Mouse (Mus musculus) left cerebral cortex, adult 8-10 months (tissue): ENCODE measurements around the gene Fmo3. TPM values are rescaled to one million over a fixed set of nuclear protein-coding genes. Genes with fewer than 3 reads are reported as not detected.

Experiments
- DNase-seq, 2 experiments: peaks; one replicate each; pipeline ENCODE4 v3.0.0; 2022; ENCODE audit warnings: low spot score in 2 of 2
- total RNA-seq, 4 experiments: library from RNA; stranded (reverse); gene quantifications; 2 replicates each; pipeline ENCODE4 v1.2.4; 2022

The Fmo3 gene
- total RNA-seq: not detected

- DNase-seq: no peak
Measured at GRCm38 (mm10) chr1:162984428-162984827, at the start of gene Fmo3. Gene Fmo3 (minus strand): TSS chr1:162984528.

- no peak for DNase-seq
Measured at GRCm38 (mm10) chr1:163023075-163023474, 38.7 kb upstream of the Fmo3 start.

DNA sequence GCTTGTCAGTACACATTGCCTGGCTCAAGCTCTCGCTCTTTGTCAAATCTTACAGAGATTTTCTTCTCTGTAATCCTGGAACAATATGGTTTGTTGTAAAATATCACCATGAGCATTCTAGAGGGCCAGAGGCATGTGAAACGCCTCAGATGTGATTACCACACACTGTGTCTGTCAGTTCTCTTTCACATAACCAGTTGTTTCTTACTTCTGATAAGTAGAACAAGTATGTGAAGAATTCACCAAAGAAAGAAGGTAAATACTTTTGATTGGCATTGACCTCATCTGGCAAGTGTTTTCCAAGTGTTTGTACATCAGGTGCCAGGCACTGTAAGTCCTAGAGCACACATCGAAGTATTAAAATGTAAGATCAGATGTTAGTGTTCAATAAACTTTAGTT is 24.9 kb upstream of the Fmo3 start:
- DNase-seq: no peak

- DNase-seq: no peak
Measured at GRCm38 (mm10) chr1:163003496-163003895, 19.2 kb upstream of the Fmo3 start.

DNA sequence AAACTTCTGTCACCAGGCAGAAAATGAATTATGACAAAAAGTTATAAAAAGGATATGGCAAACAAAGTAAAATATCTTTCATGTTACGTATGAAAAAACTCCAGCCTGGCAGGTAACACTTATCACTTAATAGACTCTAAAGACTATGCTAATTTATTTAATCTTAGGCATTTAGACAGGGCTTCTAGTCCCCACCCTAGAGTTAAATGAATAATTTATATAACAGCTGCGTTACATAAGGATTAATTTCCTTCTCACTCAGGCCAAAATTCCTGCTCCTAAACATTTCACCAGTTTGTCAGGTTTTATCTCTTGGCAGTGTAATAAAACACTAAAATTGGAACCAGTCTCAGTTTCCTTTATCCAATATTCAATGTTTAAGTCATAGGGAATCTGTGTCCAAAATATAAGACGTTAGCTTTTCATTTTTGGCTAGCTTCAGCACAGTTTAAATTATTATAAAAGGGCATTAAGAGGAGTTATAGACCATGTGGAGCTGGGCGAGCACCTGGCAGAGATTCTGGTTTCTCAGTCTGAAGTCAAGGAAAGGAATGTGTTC is 17.0 kb upstream of the Fmo3 start:
- DNase-seq: no peak

DNA sequence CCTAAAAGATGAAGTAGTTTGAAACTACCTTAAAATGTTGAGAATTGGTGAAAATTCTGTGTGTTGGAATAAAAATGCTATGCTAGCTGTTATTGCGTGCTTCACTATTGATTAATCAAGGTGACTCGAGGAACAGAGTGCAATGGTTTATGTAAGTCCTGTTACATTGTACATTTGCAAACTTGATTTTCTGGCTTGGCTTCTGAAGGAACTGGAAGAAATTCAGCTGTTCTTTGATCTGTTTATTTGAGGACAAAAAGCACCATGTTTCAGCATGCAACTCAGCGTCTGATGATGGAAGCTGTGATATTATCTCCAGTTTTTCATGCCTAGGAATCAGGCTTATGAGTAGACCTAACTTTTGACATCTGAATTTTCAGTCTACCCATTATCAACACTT is 3.2 kb upstream of the Fmo3 start:
- no peak for DNase-seq

DNA sequence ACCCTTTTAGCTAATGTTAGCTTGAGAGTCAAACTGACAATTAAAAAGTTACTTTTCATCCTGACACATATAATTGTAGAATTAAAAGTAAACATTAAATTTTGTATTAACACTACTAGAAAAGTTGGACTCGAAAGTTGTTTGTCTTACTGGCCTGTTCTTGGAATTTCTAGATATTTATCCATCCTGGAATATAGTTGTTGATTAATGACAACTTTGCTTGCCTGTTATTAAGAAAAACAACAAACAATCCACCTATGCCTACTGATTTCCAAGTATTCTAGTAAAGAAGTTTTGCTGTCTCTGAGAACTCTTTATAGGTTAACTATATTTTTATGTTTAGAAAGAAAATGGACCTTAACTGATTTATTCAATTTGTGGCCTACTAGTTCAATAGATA is 2.4 kb upstream of the Fmo3 start:
- DNase-seq: no peak

DNA sequence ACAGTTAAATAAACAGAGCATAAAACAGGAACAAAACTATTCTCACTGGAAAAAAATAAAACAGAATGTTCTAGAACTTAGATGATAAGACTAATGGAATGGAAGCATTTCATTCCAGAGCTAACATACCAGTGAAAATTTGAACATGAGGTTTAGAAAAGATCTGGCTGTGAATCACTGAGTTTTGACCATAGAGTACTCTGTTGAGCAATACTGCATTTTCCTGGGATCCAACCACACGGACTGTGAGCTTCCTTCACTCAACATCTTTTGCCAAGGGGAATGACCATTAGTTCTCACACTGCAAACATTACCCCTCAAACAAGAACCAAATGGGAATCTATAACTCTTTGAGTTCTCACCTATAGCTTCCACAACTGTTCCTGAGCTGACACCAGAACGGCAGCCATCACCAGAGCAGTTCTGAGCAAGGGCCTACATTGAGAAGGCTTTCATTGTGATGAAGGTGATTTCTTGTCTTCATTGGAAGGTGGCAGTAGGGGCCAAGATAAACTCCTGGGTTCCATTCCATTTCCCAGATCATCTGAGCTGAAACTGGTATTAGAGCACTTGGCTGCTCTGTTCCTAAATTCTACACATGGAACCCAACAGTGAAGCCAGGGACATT is 1.9 kb upstream of the Fmo3 start:
- DNase-seq: no peak

GRCm38 (mm10) chr1:162963556-162963955 is 20.8 kb downstream of the Fmo3 start:
- DNase-seq: no peak

GRCm38 (mm10) chr1:162957422-162957821 is 26.9 kb downstream of the Fmo3 start:
- DNase-seq: no peak

- no peak for DNase-seq
Measured at GRCm38 (mm10) chr1:162953079-162953478, 31.2 kb downstream of the Fmo3 start.

GRCm38 (mm10) chr1:162949763-162950162 is 34.6 kb downstream of the Fmo3 start:
- no peak for DNase-seq

DNA sequence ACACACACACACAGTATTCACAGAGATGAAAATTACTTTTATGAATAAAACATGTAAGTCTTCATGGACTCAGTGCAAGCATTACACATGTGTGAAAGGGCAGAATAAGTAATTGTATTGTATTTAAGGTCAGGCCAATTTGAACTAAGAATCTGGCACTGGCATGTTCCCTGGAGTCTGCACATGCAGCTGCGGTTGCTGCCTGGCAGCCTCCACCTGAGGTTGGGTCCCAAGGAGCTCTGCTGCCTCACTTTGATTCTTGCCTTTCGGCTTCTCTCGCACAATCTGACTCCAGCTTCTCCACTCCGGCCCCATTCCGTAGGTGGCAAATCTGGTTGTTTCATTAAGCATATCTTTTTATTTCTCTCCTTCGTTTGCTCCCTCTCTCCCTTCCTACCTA is 36.4 kb downstream of the Fmo3 start:
- no peak for DNase-seq

DNA sequence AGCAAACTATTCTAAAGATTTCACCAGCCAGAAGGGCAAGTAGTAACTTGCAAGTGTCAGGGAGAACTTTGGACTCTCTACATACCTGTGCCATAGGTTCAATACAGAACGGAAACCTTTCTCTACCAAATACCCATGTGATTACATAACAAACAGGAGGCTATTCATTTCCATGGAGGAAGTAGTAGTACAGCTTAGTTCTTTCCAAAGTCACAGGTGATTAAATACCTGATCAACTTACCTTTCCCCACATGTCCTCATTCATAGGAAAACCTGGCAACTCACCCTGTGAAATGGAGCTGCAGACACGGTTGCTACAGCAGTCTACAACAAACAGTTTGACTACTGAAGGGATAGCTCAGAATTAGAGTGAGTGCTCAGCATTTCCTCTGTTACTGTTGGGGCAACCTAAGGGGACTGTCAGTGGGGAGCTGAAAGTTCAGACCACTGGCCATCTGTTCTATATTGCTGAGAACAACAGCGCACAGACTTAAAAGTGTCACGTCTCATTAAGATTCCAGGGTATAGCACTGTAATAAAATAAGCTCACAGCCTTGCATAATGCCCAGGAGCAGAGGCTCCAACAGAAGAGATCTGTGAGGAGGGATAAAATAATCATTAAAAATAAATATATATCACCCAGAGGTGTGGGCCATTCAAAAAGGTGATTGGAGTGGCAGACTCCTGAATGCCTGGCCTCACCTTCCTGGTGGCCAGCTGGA is 37.3 kb downstream of the Fmo3 start:
- DNase-seq: no peak

DNA sequence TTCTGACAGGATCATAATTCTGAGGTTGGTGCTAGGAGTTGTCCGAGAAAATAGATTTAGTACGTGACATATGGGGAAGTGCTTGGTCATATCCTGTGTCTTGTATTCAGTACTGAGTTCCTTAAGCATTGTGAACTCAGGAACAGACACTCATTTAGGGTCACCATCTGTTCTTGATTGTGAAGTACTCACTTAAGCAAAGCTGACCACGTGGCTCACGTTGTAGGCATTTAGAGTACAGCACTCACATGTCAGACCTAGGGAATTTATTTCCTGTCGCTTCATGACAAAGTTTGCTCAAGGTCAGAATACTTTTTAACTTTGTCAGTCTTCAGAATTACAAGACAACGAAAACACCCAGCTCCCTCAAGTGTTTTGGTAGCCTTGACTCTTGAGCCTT is 40.6 kb downstream of the Fmo3 start:
- no peak for DNase-seq

GRCm38 (mm10) chr1:162938696-162939351 is 45.5 kb downstream of the Fmo3 start:
- no peak for DNase-seq

GRCm38 (mm10) chr1:162937970-162938695 is 46.2 kb downstream of the Fmo3 start:
- no peak for DNase-seq

DNA sequence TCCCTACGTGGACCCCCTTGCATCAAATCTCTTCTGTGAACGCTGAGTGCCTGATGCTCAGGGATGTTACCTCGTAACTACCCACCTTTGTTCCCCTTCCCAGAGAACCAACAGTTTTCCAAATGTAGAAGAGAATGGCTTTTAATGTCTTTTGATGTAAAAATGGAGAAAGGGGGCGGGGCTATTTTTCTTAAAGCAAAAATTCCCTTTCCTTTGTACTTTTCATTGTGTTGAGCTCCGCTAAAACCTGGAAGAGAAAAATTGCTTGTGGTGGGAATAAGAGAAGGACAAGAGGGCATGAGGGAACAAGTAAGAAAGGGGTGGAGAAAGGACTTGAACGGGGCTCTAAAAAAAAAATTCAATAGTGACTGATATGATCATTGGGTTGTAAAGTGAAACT is 46.9 kb downstream of the Fmo3 start, which contains the start of gene Fmo6:
TSS of gene Fmo6 (minus strand) at position 101 of the 400 bp plus-strand sequence.
- no peak for DNase-seq

GRCm38 (mm10) chr1:162934374-162935012 is 49.8 kb downstream of the Fmo3 start:
- no peak for DNase-seq

- no peak for DNase-seq
Measured at GRCm38 (mm10) chr1:162932386-162932785, 51.9 kb downstream of the Fmo3 start.

- no peak for DNase-seq
Measured at GRCm38 (mm10) chr1:162931880-162932279, 52.4 kb downstream of the Fmo3 start.
